Mouse (Mus musculus) spleen, adult 2 months (tissue): ENCODE measurements around the gene Manf. TPM values are rescaled to one million over a fixed set of nuclear protein-coding genes. Genes with fewer than 3 reads are reported as not detected.
A peak's percentile ranks its signal among the peaks of the same experiment; 100 is the strongest.

Source experiments
- DNase-seq, 2 experiments: peaks; one replicate each; pipeline versions ENCODE4 v3.0.0 to v3.0.0-alpha.2; 2012 to 2021; ENCODE audit warnings: low spot score in 2 of 2, low read depth in 1 of 2
- H3K27ac ChIP-seq: fragments of 200-500 bp; 2 replicates; pipeline ENCODE4 v1.5.1; 2012; ENCODE audit warnings: low read length, inconsistent platforms; ENCODE audit not compliant: insufficient read depth
- H3K27me3 ChIP-seq: fragments of 200-500 bp; 2 replicates; pipeline ENCODE4 v1.6.1; 2012; ENCODE audit warnings: mild to moderate bottlenecking, moderate library complexity, low read length, inconsistent platforms; ENCODE audit not compliant: control insufficient read depth, insufficient read depth
- H3K36me3 ChIP-seq: fragments of 200-500 bp; 2 replicates; pipeline ENCODE4 v1.6.1; 2012; ENCODE audit warnings: mild to moderate bottlenecking, low read length, inconsistent platforms; ENCODE audit not compliant: control insufficient read depth, insufficient read depth
- H3K4me1 ChIP-seq: fragments of 200-500 bp; 2 replicates; pipeline ENCODE4 v1.6.1; 2011; ENCODE audit warnings: inconsistent platforms; ENCODE audit not compliant: control insufficient read depth, insufficient read depth, insufficient read length
- H3K4me3 ChIP-seq: fragments of 200-500 bp; 2 replicates; pipeline ENCODE4 v1.5.1; 2011; ENCODE audit warnings: mild to moderate bottlenecking, inconsistent platforms; ENCODE audit not compliant: insufficient read depth, insufficient read length; ENCODE audit errors: extremely low read depth
- CTCF ChIP-seq: fragments of 200-500 bp; IDR thresholded peaks from 2 replicates; pipeline ENCODE4 v1.5.1; 2011; ENCODE audit warnings: mild to moderate bottlenecking, inconsistent platforms; ENCODE audit not compliant: insufficient read depth, insufficient read length, insufficient replicate concordance; ENCODE audit errors: extremely low read depth
- POLR2A ChIP-seq: fragments of 200-500 bp; IDR thresholded peaks from 2 replicates; pipeline ENCODE4 v1.6.1; 2011; ENCODE audit warnings: low read depth, low read length, inconsistent platforms
- WGBS: fragments of 180-500 bp; shearing (Covaris S2); methylation state at CpG from one replicate; pipeline ENCODE4 v1.1.7; 2018; 5-methylcytosine and 5-hydroxymethylcytosine counted together
- polyA plus RNA-seq: library from polyadenylated mRNA; depleted of rRNA; stranded (reverse); fragments of >200 nt; gene quantifications from 2 replicates; pipeline ENCODE4 v1.2.3, GENCODE M21; 2012

Gene Manf
- polyA plus RNA-seq, 1 experiment: 10.4 TPM

DNA sequence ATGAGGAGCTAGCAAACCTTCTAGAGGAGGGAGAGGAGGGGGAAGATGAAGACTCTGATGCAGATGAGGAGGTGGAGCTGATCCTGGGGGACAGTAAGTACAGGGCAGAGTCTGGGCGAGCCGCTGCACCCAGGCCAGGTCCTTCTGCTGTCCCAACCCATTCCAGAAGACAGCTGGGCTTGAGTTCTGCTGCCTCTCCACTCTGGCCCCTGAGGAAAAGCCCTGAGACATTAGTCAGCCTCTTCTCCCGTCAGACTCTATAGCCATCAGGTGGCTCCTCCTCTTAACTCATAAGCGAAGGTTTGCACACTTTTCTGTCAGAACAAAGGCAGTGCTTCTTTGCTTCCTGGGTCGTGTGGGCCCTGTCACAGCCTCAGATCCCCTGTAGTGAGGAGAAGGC lies 17.6 kb downstream of the Manf start:
- no peak for DNase-seq
- 97% methylated on average over 5 of the region's 5 CpGs for WGBS
- Histone ChIP-seq H3K4me1 (no peaks in the 10 kb centered on the region), H3K36me3 (peaks cover 19% of the 10 kb centered on the region), H3K27me3 (no peaks in the 10 kb centered on the region), H3K4me3 (no peak overlapping the region), H3K27ac (no peak overlapping the region)
- TF ChIP-seq POLR2A (no peak), CTCF (no peak)

- DNase-seq: no peak
- no peak overlapping the region for H3K27ac ChIP-seq
- H3K4me1 ChIP-seq: no peaks in the 10 kb centered on the region
- WGBS: 61% methylated on average over 11 of the region's 11 CpGs
- H3K27me3 ChIP-seq: no peaks in the 10 kb centered on the region
- peaks cover 31% of the 10 kb centered on the region for H3K36me3 ChIP-seq
- no peak overlapping the region for H3K4me3 ChIP-seq
- TF ChIP-seq CTCF (no peak), POLR2A (no peak)
Observed at GRCm38 (mm10) chr9:106858036-106858435, 33.7 kb downstream of the Manf start.

GRCm38 (mm10) chr9:106856664-106857063 lies 35.1 kb downstream of the Manf start:
- Histone ChIP-seq H3K4me1 (no peaks in the 10 kb centered on the region), H3K27me3 (no peaks in the 10 kb centered on the region), H3K4me3 (no peak overlapping the region), H3K27ac (no peak overlapping the region), H3K36me3 (peaks cover 32% of the 10 kb centered on the region)
- WGBS: 83% methylated on average over 3 of the region's 3 CpGs
- DNase-seq: no peak
- TF ChIP-seq CTCF (no peak), POLR2A (no peak)

DNA sequence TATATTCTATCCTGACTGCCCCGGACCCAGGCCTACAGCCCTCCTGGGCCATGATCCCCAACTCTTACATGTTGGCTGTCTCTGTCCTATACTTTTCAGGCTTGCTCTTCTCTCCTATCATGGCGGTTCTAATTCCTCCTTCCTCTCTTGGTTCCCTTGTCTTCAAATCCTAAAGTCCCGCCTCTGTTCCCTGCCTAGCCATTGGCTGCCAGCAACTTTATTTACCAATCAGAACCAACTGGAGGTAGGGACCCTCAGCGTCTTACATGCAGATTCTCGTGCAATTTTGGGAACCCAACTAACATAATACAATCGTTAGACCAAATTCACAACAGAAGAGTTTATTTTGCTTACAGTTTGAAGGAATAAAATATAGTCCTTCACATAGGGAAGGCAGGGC lies 49.0 kb downstream of the Manf start:
- WGBS: 93% methylated on average over 6 of the region's 6 CpGs
- peaks cover 26% of the 10 kb centered on the region for H3K36me3 ChIP-seq

DNA sequence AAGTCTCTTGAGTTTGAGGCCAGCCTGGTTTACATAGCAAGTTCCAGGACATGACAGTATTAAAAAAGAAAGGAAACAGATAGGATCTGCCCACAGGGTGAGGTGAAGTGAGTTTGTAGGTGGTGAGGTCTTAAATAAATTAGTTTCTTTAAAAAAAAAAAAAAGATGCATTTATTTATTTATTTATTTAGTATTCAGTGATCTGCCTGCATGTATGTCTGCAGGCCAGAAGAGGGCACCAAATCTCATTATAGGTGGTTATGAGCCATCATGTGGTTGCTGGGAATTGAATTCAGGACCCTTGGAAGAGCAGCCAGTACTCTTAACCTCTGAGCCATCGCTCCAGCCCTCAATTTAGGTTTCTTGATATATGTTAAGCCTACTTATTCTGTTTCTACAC lies 51.2 kb downstream of the Manf start:
- Histone ChIP-seq H3K27me3 (no peaks in the 10 kb centered on the region), H3K4me3 (no peak overlapping the region), H3K4me1 (no peaks in the 10 kb centered on the region), H3K27ac (no peak overlapping the region), H3K36me3 (peaks cover 23% of the 10 kb centered on the region)
- TF ChIP-seq POLR2A (no peak), CTCF (no peak)
- 98% methylated on average over 1 of the region's 1 CpGs for WGBS
- no peak for DNase-seq

More for the DNA sequence above, 49.0 kb downstream of the Manf start:
- H3K27ac ChIP-seq: no peak overlapping the region
- no peaks in the 10 kb centered on the region for H3K27me3 ChIP-seq
- DNase-seq: no peak
- H3K4me3 ChIP-seq: no peak overlapping the region
- H3K4me1 ChIP-seq: no peaks in the 10 kb centered on the region
- TF ChIP-seq CTCF (no peak), POLR2A (no peak)

- Histone ChIP-seq H3K4me3 (peak overlapping the region; percentile 87), H3K27me3 (no peaks in the 10 kb centered on the region), H3K27ac (peak overlapping the region; percentile 87), H3K4me1 (peaks cover 2% of the 10 kb centered on the region; the same call in 1 of the 2 replicates), H3K36me3 (no peaks in the 10 kb centered on the region)
- no peak for TF ChIP-seq CTCF
- TF ChIP-seq POLR2A: no peak
- DNase-seq: peak; percentile 75 to 78
- WGBS: 0% methylated on average over 31 of the region's 32 CpGs
Observed at GRCm38 (mm10) chr9:106822381-106823104, 69.2 kb downstream of the Manf start.

DNA sequence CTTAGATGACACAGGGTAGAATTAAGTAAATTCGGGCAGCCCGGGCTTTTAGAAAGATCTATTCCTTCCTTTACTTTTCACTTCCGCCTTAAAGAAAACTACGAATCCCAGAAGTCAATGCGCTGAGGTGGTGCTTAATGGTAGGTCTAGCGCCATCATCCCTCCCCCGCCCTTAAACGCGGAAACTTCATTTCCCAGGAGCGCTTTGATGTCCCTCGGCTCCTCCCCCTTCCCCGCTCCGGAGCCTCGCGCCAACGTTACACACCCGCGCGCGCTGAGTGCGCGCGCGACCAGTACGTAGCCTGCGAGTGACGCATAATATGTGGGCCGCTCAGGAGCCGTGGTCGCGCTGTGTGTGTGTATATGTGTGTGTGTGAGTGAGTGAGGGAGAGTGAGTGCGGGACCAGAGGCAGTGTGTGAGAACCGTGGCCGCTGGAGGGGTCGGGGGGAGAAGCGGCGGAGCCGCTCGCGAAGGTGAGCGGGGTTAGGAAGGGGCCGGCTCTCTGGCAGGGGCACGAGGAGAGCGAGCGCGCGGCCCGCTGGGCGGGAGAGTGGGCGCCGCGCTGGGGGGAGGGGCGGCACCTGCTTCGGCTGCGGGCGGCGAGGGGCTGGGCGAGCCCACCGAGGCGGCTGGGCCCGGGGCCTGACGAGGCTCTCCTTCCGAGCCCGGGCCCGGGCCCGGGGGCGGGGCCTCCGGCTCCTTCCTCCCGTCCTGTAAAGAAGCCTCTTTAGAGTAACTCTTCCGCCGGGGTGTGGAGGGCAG lies 70.0 kb downstream of the Manf start, which contains the start of gene Dcaf1:
Gene Dcaf1 (plus strand): TSS at position 257 of the 763 bp plus-strand sequence.
- H3K27me3 ChIP-seq: no peaks in the 10 kb centered on the region
- TF ChIP-seq CTCF (no peak), POLR2A (no peak)
- peak within 1 kb of the TSS; percentile 87 for H3K4me3 ChIP-seq
- no peaks in the 10 kb centered on the region for H3K36me3 ChIP-seq
- peak within 1 kb of the TSS; percentile 87 for H3K27ac ChIP-seq
- H3K4me1 ChIP-seq: peaks cover 2% of the 10 kb centered on the region; the same call in 1 of the 2 replicates
- under 1% methylated on average over 62 of the region's 71 CpGs for WGBS
- peak; percentile 92 to 99 for DNase-seq
